ENCODE assay signal across 18 mouse cellular contexts in the genomic region with DNA sequence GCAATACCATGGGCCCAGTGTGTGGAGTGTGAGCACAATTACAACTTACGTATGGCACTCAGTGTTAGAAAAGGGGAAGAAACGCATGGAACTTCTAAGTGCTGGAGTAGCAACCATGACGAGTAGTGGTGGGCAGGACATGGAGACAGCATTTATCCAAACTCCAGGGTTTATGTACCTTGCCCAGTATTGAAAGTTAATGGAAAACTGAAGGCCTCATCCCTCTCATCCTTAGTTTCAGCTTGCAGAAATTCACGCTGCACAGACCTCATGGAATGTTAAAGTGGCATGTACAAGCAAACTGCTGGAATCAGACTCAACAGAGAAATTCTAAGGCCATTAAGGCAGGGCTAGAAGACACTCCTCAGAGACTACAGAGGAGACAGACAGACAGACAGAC.
"Had no signal": no experiment of that assay in that cellular context is flagged by ENCODE, and none has a peak within 500 bp of the region (broad histone marks: within the 10 kb centered on the region; RNA-seq: fewer than 3 reads in every experiment).

No protein-coding gene starts in this region.

- DNase-seq: lung, embryonic 14.5 days; lung, postnatal 10 days; lung, postnatal 4 days; midbrain, embryonic 14.5 days; retina, postnatal 1 day; right cerebral cortex, adult 18-20 months; right cerebral cortex, postnatal 25 days; right cerebral cortex, postnatal 4 days; spleen, adult 18-20 months; thymus, adult 18-20 months; thymus, postnatal 14 days; thymus, postnatal 36 days had no signal

- H3K27me3 ChIP-seq: midbrain, embryonic 12.5 days; neural tube, embryonic 13.5 days; neural tube, embryonic 15.5 days had no signal

- H3K4me2 ChIP-seq: lung, embryonic 14.5 days; midbrain, embryonic 12.5 days; neural tube, embryonic 13.5 days; neural tube, embryonic 15.5 days had no signal

- H3K27ac ChIP-seq: midbrain, embryonic 10.5 days; midbrain, embryonic 12.5 days; neural tube, embryonic 13.5 days; neural tube, embryonic 15.5 days had no signal

- H3K9ac ChIP-seq: lung, embryonic 14.5 days; midbrain, embryonic 12.5 days; neural tube, embryonic 13.5 days; neural tube, embryonic 15.5 days had no signal

- H3K4me3 ChIP-seq: midbrain, embryonic 10.5 days; midbrain, embryonic 12.5 days; myocyte; neural tube, embryonic 13.5 days; neural tube, embryonic 15.5 days had no signal

- H3K9me3 ChIP-seq: midbrain, embryonic 10.5 days; midbrain, embryonic 12.5 days; neural tube, embryonic 13.5 days; neural tube, embryonic 15.5 days had no signal

- H3K36me3 ChIP-seq: neural tube, embryonic 15.5 days had no signal

- H3K4me1 ChIP-seq: midbrain, embryonic 10.5 days; midbrain, embryonic 12.5 days; neural tube, embryonic 13.5 days; neural tube, embryonic 15.5 days had no signal

- ATAC-seq: midbrain, embryonic 16.5 days had no signal
